Mouse (Mus musculus): Measurements from ENCODE around the gene Bcl6.

DNA sequence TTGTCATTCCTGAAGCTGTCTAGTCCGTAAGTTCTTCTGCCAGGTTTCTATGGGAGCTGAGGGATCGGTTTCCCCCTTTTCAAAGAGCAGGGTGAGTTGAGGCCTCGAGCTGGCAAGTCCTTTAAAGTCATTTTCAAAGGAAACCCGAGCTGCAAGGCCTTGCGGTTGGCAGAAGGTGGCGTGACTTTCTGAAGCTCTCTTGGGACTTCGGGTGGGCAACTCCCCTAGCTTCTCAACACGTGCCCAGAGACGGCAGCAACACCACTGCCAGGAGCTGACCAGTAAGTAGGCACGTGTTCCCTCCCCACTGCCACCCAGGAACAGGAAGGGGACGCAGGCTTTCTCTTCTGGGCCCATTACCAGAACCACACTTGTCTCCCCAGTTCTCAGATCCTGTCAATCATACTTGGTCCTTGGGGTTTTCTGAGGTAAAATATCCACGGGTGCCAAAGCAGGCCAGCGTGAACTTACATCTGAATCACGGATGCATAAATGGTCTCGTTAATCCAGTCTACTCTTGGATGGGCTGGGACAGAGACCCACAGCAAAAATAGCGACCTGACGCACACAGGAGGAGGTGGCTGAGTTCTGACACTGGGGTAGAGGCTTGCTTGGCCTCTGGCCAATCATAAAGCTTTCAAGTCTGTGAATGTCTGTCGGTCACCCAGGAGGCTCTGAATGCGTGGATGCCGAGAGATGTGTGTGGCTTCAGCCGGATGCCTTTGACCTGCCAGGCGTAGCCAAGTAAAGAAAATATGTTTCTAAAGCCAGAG, 24.6 kb downstream of the Bcl6 start:
- TF ChIP-seq CTCF (IDR thresholded peaks at IDR 0.05; ENCODE audit: low read depth, low read length) (no peak), POLR2A (IDR thresholded peaks at IDR 0.05; ENCODE audit: borderline replicate concordance, low read depth, low read length) (no peak)

Data from bone marrow macrophage, adult 2 months (primary cell).